Mouse (Mus musculus) adrenal gland, adult 2 months (tissue): ENCODE measurements around the gene Lpp. TPM values are rescaled to one million over a fixed set of nuclear protein-coding genes. Genes with fewer than 3 reads are reported as not detected.
A peak's percentile ranks its signal among the peaks of the same experiment; 100 is the strongest.

Experiments used
- DNase-seq: peaks from one replicate; pipeline ENCODE4 v3.0.0; 2021
- polyA plus RNA-seq: library from polyadenylated mRNA; depleted of rRNA; stranded (reverse); fragments of >200 nt; gene quantifications from 2 replicates; pipeline ENCODE4 v1.2.3, GENCODE M21; 2012
- total RNA-seq, 2 experiments: library from RNA; stranded (reverse); gene quantifications; 2 replicates each; pipeline ENCODE4 v1.2.3; 2021

The Lpp gene
- total and polyA plus RNA-seq, 3 experiments = 32.3 to 94.8 (median 35.1) TPM

DNA sequence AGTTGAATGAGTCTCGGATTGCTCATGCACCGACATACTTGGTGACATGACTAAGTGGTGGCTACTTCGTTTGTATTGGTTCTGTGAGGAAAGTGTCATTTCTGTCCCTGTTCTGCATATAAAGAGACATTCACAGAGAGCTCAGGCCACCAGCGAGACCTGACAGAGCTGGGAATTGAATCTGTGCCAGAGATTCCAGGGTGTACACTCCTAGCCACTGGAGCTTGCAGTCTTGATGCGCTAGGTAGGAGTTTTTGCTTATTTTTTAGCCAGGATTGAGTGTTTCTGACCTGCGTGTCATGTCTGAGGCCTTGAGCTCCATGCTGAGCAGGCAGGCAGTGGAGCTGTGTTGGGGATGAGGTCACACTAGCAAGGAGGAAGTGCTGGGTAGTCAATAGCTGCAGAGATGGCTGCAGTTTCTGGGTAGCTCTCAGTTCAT is 41.8 kb downstream of the Lpp start:
- DNase-seq = peak; percentile 66

DNA sequence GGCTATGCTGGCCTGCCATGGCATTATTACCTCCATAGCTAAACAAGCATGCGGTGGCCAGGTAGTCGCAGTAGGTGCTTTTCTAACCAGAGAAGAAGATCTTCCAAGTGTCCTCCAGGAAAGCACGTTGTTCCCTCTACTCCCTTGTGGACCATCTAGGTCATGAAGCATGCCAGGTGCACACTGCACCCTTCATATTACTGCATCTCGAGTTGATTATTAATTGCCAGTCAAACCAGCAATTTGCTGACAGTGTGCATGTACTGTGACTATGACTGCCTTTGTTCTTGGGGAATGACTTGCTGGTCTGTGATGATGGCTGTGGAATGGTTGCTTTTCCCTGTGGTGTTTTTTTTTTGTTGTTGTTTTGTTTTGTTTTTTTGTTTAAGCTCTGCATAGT is 45.1 kb downstream of the Lpp start:
- no peak for DNase-seq

DNA sequence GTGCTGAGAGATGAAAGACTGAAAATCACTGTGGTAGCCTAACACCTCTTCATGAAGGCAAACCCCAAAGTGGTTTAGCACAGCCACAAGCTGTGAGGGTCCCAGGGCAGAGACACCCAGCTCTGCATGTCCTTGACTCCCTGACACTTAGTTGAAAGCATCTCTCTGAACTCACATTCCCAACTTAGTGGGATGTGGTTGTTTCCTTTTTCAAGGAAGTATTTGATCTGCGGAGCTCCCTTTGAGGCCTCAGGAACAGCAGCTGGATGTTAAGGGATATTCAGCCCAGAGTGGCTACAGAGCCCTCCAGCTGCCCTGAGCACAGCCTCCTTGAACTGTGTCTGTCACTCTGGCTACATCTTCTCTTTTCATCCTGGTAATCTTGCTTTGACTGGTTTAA is 48.0 kb downstream of the Lpp start:
- DNase-seq = no peak

DNA sequence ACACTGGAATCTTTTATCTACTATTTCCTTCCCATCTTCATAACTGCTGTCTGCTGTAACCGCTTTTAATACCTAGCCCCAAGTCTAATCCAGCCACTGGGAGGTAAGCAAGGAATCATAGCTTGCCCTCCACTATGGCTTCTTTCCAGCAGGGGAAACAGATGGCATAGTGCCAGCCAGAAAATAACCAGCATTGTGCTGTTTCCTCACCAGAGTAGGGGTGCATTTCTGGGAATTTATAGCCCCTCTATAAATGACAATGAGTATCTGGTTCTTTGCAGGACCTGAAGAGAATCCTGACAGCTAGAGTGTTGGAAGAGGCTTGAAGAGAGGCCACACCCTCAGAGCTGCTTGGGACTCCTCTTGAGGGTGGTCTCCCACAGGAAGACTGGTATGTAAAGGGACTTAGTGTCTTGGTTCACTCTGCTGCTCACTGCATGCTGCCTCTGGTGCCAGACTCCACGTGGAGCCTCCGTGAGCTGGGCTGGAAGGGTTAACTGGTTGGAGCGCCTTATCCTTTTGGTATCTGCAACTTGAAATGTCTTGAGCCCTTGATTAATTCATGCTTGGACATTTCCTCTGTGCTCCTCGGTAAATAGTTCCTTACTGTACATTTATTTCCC is 49.3 kb downstream of the Lpp start:
- DNase-seq = no peak

DNA sequence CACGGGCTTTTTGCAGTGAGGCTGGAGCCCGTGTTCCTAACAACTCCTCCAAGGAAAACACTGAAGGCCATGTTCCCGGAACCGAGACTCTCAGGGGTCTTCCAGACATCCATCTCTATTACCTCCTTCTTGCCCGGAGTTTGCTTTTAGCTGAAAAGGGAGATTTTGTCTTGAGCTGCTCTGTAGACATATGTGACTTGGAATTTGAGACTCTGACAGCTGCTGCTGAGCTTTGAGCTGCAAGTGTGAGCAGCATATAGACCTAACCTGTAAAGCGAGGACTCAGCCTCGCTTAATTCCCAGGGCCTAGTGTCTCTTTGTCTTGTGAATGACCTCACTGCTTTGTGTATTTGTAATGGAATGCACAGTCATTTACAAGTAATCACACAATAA is 49.8 kb downstream of the Lpp start:
- no peak for DNase-seq

DNA sequence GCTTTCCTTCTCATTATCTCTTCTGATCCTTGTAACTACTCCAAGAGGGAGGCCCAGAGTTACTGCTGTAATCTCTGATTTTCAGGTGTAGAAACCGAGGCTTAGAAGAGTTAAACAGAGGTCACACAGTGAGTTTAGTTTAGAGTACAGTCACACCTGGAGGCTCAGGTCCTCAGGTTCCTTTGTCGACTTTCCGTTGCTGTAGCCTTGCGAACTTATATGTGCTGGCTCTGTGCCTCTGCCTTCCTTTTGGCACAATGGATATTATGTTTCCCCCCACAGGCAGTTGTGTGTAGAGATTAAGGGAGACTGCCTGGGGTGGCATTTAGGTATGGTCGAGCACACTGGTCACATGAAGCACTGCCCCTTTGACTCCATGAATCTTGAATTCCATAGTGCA is 50.2 kb downstream of the Lpp start:
- no peak for DNase-seq

DNA sequence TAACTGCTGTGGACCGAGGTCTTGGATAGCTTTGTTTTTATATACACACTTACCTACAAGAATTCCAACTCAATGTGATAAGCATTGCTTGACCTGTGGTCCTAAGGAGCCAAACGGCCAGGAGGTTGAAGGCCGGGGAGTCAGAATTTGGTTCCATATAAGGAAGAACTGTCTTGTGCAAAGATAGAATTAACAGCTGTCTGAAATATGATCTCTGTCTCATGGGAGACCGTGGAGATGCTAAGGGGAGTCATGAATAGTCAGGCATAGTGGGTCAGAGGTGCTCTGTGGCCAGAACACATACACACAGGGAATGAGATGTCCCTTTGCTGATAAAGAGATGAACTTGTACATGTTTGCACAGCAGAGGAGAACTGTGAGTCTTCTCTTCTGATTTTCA is 51.5 kb downstream of the Lpp start:
- no peak for DNase-seq

DNA sequence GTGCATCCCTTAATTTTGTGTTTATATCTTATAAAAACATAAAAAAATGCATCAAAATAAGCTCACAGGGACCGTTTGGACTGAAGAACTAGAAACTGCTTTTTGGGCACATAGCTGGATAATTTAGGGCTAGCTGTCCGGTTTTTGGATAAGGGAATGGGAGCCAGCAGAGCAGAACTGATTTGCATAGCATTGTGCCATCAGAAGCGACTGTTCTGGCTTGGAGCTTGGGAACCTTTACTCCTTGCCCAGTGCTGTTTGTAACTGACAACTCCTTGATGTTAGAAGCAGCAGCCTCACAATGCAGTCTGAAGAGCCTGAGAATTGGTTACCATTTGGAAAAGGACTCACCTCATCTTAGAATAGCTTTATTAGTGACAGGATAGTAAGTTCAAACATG is 52.2 kb downstream of the Lpp start:
- no peak for DNase-seq

DNA sequence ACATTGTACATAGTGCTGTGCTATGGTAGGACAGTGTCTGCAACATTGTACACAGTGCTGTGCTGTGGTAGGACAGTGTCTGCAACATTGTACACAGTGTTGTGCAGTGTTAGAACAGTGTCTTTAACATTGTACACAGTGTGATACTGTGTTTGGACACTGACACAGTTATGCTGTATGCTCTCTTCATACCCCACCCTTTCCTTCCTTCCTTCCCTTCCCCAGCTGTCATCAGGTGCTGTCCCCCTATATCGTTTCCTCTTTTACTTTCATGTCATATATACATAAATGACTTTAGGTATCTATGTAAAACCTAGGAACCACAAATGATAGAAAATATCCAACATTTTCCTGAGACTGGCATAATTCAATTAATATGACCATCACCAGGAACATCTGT is 53.1 kb downstream of the Lpp start:
- DNase-seq = no peak

DNA sequence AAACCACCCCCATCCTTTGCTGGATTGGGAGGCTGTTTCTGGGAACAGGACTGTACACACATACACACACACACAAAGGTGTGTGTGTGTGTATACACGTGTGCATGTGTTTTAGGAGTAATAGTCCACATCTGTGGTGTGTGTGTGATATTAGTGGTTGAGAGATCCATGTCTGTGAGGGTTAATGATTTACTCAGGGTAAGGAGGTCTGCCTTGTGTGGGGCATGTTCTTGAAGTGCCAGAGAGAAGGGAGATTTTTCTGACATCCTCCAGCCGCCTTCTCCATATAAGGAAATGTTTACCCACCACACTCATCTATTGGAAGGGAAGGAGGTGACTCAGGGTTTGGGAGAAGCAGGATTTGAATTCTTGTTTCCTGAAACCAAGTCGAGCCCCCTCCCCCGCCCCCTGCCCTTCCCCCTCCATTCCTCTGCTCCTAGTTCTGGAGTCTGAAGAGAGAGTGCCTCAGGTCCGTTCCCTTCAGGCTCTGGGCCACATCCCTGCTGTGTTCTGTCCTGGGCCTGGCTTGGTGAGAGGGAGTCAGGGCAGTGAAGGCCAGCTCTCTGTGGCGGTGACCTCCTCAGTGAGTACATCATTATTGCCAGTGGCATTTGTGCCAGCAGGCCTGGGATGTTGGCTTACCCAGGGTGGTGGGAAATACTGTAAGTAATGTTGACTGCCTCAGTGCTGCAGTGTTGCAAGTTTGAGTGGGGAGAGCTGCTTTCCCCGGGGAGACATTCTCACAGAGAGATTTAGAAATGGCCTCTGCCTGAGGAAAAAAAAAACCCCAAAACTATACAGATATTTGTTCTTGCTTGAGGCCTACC is 54.6 kb downstream of the Lpp start:
- DNase-seq = no peak

DNA sequence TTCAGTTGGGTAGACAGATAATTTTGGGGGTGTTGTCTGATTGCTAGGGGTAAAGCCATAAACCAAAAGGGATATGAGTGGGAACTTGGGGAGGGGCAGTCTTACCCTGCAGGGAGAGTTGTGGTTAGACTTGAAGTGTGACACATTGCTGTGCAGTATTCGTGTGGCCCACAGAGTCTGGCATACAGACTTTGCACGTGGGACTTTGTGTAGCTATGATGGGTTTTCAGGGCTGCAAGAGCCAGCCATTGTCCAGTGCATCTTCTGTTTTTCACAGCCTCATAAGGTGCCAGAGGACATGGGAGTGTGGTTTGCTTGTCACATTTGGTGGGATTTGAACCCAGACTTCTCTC is 55.2 kb downstream of the Lpp start:
- no peak for DNase-seq

DNA sequence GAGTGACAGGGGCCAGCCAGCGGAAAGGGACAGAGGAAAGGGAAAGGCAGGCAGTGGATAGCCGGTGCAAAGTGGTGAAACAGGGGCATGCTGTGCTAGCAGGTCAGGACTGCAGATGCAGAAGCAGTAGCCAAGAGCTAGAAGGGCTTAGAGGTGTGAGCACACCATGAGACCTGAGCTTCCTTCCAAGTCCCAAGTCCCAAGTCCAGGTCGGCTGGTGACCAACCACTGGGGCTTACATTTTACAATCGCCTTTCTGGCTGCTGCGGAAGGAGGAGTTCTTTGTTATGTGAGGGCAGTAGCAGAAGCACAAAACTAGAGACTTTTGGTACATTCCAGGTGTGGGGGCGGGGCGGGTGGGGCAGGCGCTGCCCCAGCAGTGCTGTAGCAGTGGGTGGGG is 56.5 kb downstream of the Lpp start:
- no peak for DNase-seq

DNA sequence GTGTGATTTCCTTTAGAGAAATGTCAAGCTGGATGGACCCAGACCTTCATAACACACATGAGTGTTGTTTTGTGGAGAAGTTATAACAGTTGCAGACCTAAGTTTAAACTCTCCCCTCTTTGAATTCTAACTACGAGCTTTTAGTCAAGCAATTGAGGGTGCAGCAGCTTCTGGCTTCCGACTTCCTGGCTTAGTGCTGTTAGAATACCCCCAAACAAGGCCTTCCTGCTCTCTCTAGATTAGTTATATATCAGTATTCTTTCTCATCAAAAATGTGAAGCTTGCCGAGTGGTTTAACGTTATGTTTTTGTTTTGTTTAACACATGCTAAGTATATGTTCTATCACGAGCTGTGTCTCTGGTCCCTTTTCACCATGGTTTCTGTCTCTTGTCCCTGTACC is 56.9 kb downstream of the Lpp start:
- no peak for DNase-seq

DNA sequence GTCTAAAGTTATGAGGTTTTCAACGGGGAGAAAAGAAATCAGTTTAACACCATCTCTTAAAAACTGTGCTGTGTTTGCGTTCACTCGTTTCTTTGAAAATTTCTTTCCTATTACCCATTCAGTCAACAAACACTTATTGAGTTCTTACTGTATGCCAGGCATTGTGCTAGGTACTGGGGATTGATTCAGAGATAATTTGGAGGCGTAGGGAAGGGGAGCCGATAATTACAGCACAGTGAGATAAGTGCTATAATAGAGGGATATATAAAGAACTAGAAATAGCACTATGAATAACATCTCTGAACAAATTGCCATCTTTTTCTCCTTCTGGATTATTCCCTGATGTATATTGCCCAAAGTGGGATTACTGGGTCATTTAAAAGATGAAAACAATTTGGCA is 57.8 kb downstream of the Lpp start:
- DNase-seq = no peak

DNA sequence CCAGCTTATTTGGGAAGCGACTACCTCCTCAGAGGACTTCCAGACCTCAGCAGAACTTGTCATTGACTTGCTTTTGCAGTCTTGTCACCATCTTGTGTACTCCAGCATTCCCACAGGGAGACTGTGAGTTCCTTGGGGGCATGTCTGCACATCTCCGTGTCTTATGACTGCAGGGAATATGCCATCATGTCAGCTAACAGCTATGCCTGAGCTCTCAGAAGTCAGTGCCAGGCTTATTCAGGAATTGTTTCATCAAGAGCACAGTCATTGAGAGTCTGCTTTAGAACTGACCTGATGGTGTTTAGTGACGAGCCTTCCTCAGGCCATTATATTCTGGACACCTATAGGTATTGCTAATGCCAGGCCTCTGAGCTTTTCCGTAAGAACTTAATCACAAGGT is 60.2 kb downstream of the Lpp start:
- DNase-seq = no peak

DNA sequence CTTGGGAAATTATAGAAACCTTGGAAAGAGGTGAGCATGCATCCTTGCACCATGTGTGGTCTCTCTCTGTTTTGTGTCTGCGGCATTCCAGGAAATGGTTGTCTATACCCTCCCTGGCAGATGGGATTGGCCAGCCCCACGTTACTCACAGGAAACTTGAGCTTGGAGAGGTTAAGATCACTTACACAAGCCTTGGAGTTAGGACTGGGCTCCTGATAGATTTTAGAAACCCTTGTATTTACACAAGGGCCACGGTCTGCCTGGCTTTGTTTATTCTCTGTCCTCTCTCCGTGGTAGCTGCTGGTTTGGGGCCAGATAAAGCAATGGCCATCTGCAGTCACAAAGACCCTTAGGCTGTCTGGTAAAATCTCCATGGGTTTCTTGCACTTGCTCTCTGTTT is 61.2 kb downstream of the Lpp start:
- DNase-seq = no peak

DNA sequence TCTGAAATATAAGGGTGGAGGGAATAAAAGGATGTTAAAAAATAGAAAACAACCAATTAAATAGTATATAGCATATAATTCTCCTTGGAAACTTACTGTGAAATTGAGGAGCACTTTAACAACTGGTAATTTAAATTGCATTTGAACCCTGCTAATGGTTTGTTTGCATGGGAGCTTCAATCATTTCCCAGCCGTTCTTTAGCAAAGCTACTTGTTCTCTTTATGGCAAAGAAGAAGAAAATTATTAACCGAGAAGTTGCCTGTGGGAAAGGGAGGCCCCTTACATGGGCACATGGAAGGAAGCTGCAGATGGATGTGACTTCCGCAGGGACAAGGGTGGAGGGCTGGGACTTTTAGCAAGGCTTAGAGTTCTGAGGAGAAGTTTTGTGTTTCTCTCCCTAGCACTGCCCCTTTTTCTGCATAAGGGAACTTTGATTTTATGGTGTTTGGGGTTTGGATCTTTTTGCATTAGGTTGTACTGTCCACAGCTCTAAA is 62.1 kb downstream of the Lpp start:
- DNase-seq = no peak

DNA sequence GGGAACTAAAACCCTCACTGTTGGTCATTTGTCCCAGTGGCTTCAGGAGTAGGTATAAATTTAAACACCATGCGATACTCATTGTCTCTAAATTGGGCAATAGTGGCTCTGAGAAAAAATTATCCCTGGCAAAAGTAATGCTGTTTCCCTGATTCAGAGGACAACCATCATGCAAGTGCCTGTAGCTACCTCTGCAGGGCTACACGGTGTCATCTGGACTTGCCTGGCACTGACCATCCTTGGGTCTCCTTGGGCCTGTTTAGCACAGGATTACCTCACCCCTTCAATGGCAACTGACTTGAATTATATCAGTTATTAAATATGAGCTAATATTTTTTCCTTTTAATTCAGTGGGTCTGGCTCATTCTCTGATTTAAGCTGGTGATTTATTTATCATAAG is 70.5 kb downstream of the Lpp start:
- peak; percentile 68 for DNase-seq

DNA sequence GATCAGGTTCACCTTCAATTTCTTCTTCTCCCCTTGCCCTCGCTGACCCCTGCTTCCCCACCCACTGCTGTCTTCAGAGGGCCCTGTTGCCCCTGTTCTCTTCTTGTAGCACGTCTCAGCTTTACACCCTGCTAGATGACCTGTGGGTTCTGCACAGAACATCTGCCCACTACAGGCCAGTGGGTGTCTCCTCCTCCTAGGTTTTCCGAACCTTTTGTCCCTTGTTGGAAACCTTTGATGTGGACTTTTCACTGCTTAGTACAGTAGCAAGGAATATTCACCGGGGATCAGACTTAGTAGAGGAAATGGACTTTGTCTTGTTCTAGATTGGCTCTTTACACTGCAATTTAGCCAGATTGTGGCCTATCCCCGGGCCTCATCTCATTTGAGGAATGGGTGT is 71.1 kb downstream of the Lpp start:
- DNase-seq = no peak

DNA sequence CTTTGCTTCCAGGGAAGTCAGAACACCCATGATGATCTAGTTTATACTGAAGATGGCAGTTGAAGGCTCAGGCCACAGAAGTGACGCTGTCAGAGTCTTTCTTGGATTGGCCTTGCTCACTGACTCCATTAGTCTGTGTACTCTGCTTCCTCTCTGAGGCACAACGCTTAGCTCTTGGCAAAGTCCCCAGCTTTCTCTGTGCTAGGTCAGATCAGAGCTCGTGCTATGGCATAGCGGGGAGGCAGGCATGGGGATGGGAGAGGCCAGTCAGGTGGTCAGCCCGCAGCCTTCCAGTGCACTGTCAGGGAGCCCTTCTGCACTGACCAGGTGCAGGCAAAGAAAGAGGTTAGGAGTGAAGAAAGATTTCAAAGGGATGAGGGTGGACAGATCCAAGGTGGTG is 72.3 kb downstream of the Lpp start:
- DNase-seq = no peak

DNA sequence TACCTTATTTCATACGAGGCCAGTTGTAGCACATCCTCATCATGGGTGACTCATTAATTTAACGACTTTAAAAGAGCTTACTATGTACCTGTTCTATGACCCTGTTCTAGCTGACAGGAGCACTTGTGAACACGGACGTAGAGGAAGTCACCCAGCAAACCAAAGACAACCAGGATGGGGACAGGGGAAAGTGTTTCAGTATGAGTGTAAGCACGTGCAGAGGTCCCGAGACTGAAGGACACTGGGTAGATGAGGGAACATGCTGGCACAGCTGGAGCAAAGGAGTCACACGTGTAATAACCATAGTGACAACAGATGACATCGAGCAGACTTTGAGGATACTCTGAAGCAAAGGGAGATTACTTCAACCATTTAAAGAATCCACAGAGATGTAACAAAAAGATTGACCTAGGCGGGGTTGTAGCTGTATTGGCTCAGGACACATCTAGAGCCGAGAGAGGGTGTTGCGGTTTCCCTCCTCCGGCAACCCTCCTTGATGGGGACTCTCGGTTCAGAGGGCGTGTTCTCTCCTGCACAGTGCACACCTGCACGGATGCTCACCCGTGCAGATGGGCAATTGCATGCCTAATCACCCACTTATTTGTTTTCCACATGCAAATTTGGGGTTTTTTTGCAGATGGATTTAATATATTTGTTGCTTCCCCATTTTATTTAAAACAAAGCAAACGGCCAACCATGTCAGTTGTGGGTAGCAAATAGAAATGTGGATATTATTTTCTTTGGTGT is 74.4 kb downstream of the Lpp start:
- DNase-seq = no peak

DNA sequence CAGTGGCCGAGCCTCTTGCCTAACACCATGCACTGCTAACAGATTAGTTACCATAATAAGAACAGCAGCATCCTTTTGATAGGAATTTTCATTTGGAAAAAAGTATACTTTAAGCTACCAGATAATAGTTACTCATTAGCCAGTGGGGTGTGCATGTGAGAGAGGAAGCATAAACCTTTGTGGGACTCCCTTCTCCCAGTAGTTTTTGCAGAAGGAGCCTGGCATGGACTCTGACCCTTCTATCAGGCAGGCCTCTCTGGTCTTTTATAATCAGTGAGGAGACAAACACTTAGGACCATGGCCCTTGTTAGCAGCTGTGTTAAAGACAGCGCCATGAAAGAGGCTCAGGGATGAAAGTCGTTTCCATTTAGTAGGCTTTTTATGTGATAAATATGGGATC is 76.0 kb downstream of the Lpp start:
- no peak for DNase-seq

DNA sequence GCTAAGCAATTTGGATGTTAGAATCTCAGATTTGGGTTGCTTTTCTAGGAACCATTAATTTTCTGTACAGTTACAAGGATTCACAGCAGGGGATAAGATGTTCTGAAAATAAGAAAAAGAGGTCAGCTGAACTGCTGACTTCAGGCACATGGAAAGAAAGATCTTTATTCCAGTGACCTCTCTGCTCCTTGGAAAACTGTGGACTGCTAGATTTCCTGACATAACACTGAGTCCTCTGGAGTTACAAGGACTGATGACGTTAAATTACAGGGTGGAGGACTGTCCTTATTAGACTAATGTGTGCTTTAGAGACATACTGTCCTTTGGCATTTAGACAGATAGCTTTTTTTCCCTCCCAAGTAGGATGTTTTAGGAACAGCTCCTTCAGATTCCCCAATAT is 77.3 kb downstream of the Lpp start:
- no peak for DNase-seq
